Mouse (Mus musculus) C2C12 (cell line): ENCODE data around the gene Pdgfc. TPM values are rescaled to one million over a fixed set of nuclear protein-coding genes. Genes with fewer than 3 reads are reported as not detected.

Source experiments
- H3K27me3 ChIP-seq: one replicate; pipeline ENCODE4 v1.6.1; 2011; ENCODE audit not compliant: control insufficient read depth, insufficient read depth, insufficient read length
- H3K36me3 ChIP-seq: one replicate; pipeline ENCODE4 v1.6.1; 2011; ENCODE audit not compliant: control insufficient read depth, insufficient read depth
- H3K4me3 ChIP-seq: one replicate; pipeline ENCODE4 v1.5.1; 2011; ENCODE audit warnings: mild to moderate bottlenecking, control low read depth; ENCODE audit not compliant: poor library complexity, insufficient read depth, severe bottlenecking
- H3K79me2 ChIP-seq: one replicate; pipeline ENCODE4 v1.6.1; 2011; ENCODE audit not compliant: control insufficient read depth, insufficient read depth
- H3K79me3 ChIP-seq: one replicate; pipeline ENCODE4 v1.6.1; 2011; ENCODE audit warnings: low read depth, control low read depth
- H3ac ChIP-seq: one replicate; pipeline ENCODE3; 2011; ENCODE audit warnings: low read depth; ENCODE audit not compliant: control insufficient read depth, insufficient read length
- CEBPB ChIP-seq: IDR thresholded peaks from one replicate; pipeline ENCODE4 v1.6.1; 2011; ENCODE audit warnings: low read depth, mild to moderate bottlenecking, control low read depth, moderate library complexity
- CTCF ChIP-seq: IDR thresholded peaks from one replicate; pipeline ENCODE4 v1.5.1; 2011; ENCODE audit not compliant: control insufficient read depth, insufficient read depth, insufficient read length
- FOSL1 ChIP-seq: IDR thresholded peaks from one replicate; pipeline ENCODE4 v1.8.0; 2011; ENCODE audit warnings: mild to moderate bottlenecking, low read length; ENCODE audit not compliant: poor library complexity, insufficient read depth, severe bottlenecking
- MAX ChIP-seq: IDR thresholded peaks from one replicate; pipeline ENCODE4 v1.6.1; 2011; ENCODE audit warnings: mild to moderate bottlenecking, control low read depth
- MYOD1 ChIP-seq: IDR thresholded peaks from one replicate; pipeline ENCODE4 v1.6.1; 2011; ENCODE audit warnings: low read depth; ENCODE audit not compliant: control insufficient read depth, insufficient read length
- MYOG ChIP-seq: IDR thresholded peaks from one replicate; pipeline ENCODE4 v1.6.1; 2011; ENCODE audit not compliant: control insufficient read depth, insufficient read length; ENCODE audit errors: extremely low read depth
- USF1 ChIP-seq: IDR thresholded peaks from one replicate; pipeline ENCODE4 v1.6.1; 2011; ENCODE audit warnings: low read depth, mild to moderate bottlenecking, control low read depth, moderate library complexity
- polyA plus RNA-seq: library from polyadenylated mRNA; unstranded; fragments of >200 nt; fragmentation: generic; extraction: Trizol; gene quantifications from one replicate; pipeline ENCODE4 v1.2.1, GENCODE M21; 2012; ENCODE audit warnings: missing spikeins

The Pdgfc gene
- polyA plus RNA-seq, 1 experiment, result 13.3 TPM

- no peaks in the 10 kb centered on the region for H3K79me3 ChIP-seq
- no peaks in the 10 kb centered on the region for H3K27me3 ChIP-seq
- no peak for TF ChIP-seq MYOG
- no peak for TF ChIP-seq MAX
- TF ChIP-seq MYOD1, result no peak
- TF ChIP-seq FOSL1, result no peak
- no peak overlapping the region for H3ac ChIP-seq
- H3K79me2 ChIP-seq, result no peaks in the 10 kb centered on the region
- H3K4me3 ChIP-seq, result no peak overlapping the region
- no peaks in the 10 kb centered on the region for H3K36me3 ChIP-seq
Observed at GRCm38 (mm10) chr3:81221682-81222081, 185.5 kb downstream of the Pdgfc start.

GRCm38 (mm10) chr3:81228344-81228743 lies 192.1 kb downstream of the Pdgfc start:
- H3K36me3 ChIP-seq, result no peaks in the 10 kb centered on the region
- no peaks in the 10 kb centered on the region for H3K79me2 ChIP-seq
- no peak overlapping the region for H3K4me3 ChIP-seq
- TF ChIP-seq CEBPB (no peak), CTCF (no peak)
- H3ac ChIP-seq, result no peak overlapping the region
- no peaks in the 10 kb centered on the region for H3K79me3 ChIP-seq
- no peaks in the 10 kb centered on the region for H3K27me3 ChIP-seq

GRCm38 (mm10) chr3:81242697-81243590 lies 206.7 kb downstream of the Pdgfc start:
- no peak overlapping the region for H3ac ChIP-seq
- TF ChIP-seq USF1, result no peak
- no peak for TF ChIP-seq FOSL1
- TF ChIP-seq MYOD1, result no peak
- TF ChIP-seq MYOG, result no peak
- TF ChIP-seq MAX, result no peak
- TF ChIP-seq CEBPB, result no peak
- no peaks in the 10 kb centered on the region for H3K36me3 ChIP-seq
- H3K79me2 ChIP-seq, result no peaks in the 10 kb centered on the region
- H3K4me3 ChIP-seq, result no peak overlapping the region
- H3K27me3 ChIP-seq, result no peaks in the 10 kb centered on the region
- H3K79me3 ChIP-seq, result no peaks in the 10 kb centered on the region

- H3K4me3 ChIP-seq, result no peak overlapping the region
- no peaks in the 10 kb centered on the region for H3K36me3 ChIP-seq
- H3K79me3 ChIP-seq, result no peaks in the 10 kb centered on the region
- H3K79me2 ChIP-seq, result no peaks in the 10 kb centered on the region
- H3K27me3 ChIP-seq, result no peaks in the 10 kb centered on the region
- no peak overlapping the region for H3ac ChIP-seq
- TF ChIP-seq FOSL1 (no peak), CTCF (no peak), USF1 (no peak), MYOG (no peak), MYOD1 (no peak), CEBPB (no peak), MAX (no peak)
Observed at GRCm38 (mm10) chr3:81243591-81243990, 207.4 kb downstream of the Pdgfc start.

- no peaks in the 10 kb centered on the region for H3K79me3 ChIP-seq
- no peak for TF ChIP-seq MYOG
- TF ChIP-seq CEBPB, result peak; percentile 43
- no peaks in the 10 kb centered on the region for H3K36me3 ChIP-seq
- no peaks in the 10 kb centered on the region for H3K79me2 ChIP-seq
- H3K27me3 ChIP-seq, result no peaks in the 10 kb centered on the region
- H3ac ChIP-seq, result no peak overlapping the region
- H3K4me3 ChIP-seq, result no peak overlapping the region
Observed at GRCm38 (mm10) chr3:81262801-81263200, 226.6 kb downstream of the Pdgfc start.

Other genes starting within 250 kb of the Pdgfc start
- gene Gria2, start 233.6 kb upstream of the Pdgfc start, polyA plus RNA-seq, result not detected
- 1.3 TPM for gene Glrb, start 122.8 kb upstream of the Pdgfc start, polyA plus RNA-seq